Mouse (Mus musculus) hindbrain, embryonic 16.5 days (tissue): ENCODE results near the gene Gpm6a. TPM values are rescaled to one million over a fixed set of nuclear protein-coding genes. Genes with fewer than 3 reads are reported as not detected.

Experiments used
- ATAC-seq: fragments of 200-750 bp; cut with Nextera tagmentation; 2 replicates; pipeline ENCODE4 v1.8.0; 2017; ENCODE audit warnings: moderate TSS enrichment, moderate library complexity
- H3K27ac ChIP-seq: fragments of 300-500 bp; sonication (generic); 2 replicates; pipeline ENCODE4 v1.5.1; 2014; ENCODE audit warnings: low read depth, mild to moderate bottlenecking, control low read depth, low read length, moderate library complexity
- H3K27me3 ChIP-seq: fragments of 300-500 bp; sonication (generic); replicated peaks from 2 replicates; pipeline ENCODE4 v1.6.1; 2014; ENCODE audit warnings: low read length; ENCODE audit not compliant: control insufficient read depth, insufficient read depth
- H3K36me3 ChIP-seq: fragments of 300-500 bp; sonication (generic); 2 replicates; pipeline ENCODE4 v1.6.1; 2014; ENCODE audit warnings: mild to moderate bottlenecking, low read length, moderate library complexity, mixed read lengths; ENCODE audit not compliant: control insufficient read depth, insufficient read depth
- H3K4me1 ChIP-seq: fragments of 300-500 bp; sonication (generic); 2 replicates; pipeline ENCODE4 v1.6.1; 2014; ENCODE audit warnings: low read depth, low read length; ENCODE audit not compliant: control insufficient read depth, insufficient read depth
- H3K4me2 ChIP-seq: fragments of 300-500 bp; sonication (generic); 2 replicates; pipeline ENCODE4 v1.6.1; 2014; ENCODE audit warnings: mild to moderate bottlenecking, low read length, control low read depth, moderate library complexity
- H3K4me3 ChIP-seq: fragments of 300-500 bp; sonication (generic); 2 replicates; pipeline ENCODE4 v1.5.1; 2014; ENCODE audit warnings: mild to moderate bottlenecking, low read length, control low read depth, moderate library complexity
- H3K9ac ChIP-seq: fragments of 300-500 bp; sonication (generic); 2 replicates; pipeline ENCODE4 v1.6.1; 2014; ENCODE audit warnings: low read depth, mild to moderate bottlenecking, control low read depth, low read length, moderate library complexity
- H3K9me3 ChIP-seq: fragments of 300-500 bp; sonication (generic); 2 replicates; pipeline ENCODE4 v1.6.1; 2014; ENCODE audit warnings: mild to moderate bottlenecking, low read length, moderate library complexity; ENCODE audit not compliant: control insufficient read depth
- WGBS: fragments of 180-500 bp; shearing (Covaris S2); extraction: QIAGEN DNeasy Blood & Tissue Kit; methylation state at CpG from one replicate; pipeline ENCODE4 v1.1.7; 2014; 5-methylcytosine and 5-hydroxymethylcytosine counted together
- polyA plus RNA-seq: library from polyadenylated mRNA; unstranded; fragments of >200 nt; fragmentation: Nextera tagmentation; extraction: Ambion mirVana; gene quantifications from 2 replicates; pipeline ENCODE4 v1.2.1, GENCODE M21; 2015

Gene Gpm6a
- polyA plus RNA-seq, 1 experiment from 2014 or later: 587 TPM

DNA sequence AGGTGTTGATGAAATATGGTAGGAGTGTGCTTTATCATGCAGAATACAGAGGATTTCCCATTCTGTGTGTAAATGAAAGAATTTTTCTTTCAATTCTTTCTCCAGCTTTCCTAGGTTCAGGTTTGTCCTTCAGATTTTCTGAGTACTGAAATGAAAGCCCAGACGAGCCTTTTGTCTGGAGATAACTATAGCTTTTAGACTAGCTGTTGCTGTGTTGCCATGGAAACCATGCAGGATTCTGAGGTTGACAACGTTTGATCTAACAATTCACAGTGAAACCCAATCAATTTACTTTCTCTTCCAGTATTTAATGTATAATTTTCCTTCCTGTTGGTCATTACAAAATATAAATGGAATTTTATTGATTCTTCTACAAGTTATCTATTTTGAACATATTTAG lies 34.5 kb downstream of the Gpm6a start:
- Histone ChIP-seq H3K27me3 (no peaks in the 10 kb centered on the region), H3K36me3 (no peaks in the 10 kb centered on the region), H3K4me1 (no peaks in the 10 kb centered on the region; the same call in 1 of the 2 replicates), H3K4me3 (no peak overlapping the region), H3K4me2 (no peak overlapping the region), H3K9me3 (no peaks in the 10 kb centered on the region), H3K9ac (no peak overlapping the region), H3K27ac (no peak overlapping the region)
- no peak for ATAC-seq
- 10% methylated on average over 2 of the region's 2 CpGs for WGBS

DNA sequence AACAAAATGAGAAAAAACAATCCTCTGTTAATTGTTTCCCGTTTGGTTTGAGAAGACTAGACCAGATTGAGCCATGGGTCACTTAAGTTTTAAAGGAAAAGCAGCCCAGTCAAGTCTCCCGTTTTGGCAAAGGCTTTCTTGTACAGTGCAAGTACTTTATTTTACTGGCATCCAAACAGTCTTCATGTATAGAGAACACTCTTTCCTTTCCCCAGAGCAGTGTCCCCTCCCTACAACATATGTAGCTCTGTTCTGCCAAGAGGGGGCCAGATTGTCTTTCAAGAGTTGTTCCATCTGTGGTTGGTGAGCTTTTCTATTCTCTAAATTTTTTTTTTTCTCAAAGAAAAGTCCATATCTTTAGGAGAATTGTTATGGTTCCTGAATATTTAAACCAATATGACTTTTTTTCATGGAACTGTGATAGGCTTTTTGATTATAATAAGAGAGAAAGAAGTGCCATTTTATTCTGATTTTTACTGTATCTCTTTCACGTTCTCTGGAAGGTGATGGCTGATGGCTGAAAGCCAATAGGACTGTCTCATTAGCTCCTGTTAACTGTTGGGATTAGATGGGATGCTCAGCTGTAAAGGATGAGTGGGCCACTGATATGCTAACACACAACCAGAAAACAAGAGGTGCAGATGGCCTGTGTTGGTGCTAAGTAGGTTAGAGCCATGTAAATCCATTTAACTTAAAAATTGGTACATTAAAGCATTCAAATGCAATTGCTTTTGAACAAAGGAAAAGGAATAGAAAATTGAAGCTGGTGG lies 37.4 kb downstream of the Gpm6a start:
- H3K4me2 ChIP-seq: no peak overlapping the region
- H3K27me3 ChIP-seq: no peaks in the 10 kb centered on the region
- ATAC-seq: peak; percentile 75
- no peaks in the 10 kb centered on the region; the same call in 1 of the 2 replicates for H3K4me1 ChIP-seq
- no peaks in the 10 kb centered on the region for H3K9me3 ChIP-seq
- no peak overlapping the region for H3K4me3 ChIP-seq
- H3K36me3 ChIP-seq: no peaks in the 10 kb centered on the region
- no peak overlapping the region for H3K9ac ChIP-seq
- WGBS: 52% methylated on average over 3 of the region's 3 CpGs
- H3K27ac ChIP-seq: no peak overlapping the region

DNA sequence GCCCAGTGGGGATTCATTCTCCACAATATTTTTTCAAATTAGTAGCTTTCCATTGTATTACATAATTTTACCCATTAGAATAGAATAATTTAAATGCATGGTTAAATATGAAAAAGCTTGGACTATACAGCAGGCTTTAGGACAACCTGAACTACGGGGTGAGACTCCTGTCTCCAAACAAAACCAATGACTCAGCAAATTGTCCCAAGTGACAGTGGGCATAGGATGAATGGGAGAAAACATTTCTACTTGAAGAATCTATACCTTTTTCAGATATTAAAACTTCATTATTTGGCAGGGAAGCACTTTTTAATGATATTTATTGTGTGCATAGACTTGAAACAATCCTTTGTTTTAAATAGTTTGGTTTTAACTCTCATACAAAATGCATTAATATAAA lies 41.0 kb downstream of the Gpm6a start:
- Histone ChIP-seq H3K4me3 (no peak overlapping the region), H3K27me3 (no peaks in the 10 kb centered on the region), H3K9me3 (no peaks in the 10 kb centered on the region), H3K4me1 (no peaks in the 10 kb centered on the region), H3K9ac (no peak overlapping the region), H3K4me2 (no peak overlapping the region), H3K36me3 (no peaks in the 10 kb centered on the region), H3K27ac (no peak overlapping the region)
- WGBS: 83% methylated on average over 1 of the region's 1 CpGs
- no peak for ATAC-seq

DNA sequence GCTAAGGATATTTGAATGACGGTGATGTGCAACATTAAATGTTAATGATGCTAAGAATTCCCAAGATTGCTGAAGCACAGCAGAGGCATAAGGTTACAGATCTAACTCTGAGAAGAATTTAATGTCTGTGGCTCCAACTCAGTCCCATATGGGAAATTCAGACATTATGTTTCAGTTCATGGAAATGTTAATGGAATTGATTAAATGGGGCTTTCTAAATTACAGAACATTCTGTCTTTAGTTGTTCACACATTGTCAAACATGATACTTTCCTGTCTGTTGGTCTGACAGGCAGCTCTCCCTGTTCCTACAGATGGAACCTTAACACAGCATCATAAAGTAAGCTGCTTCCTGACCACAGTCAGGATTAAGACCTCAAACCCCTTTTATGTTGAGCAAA lies 47.8 kb downstream of the Gpm6a start:
- Histone ChIP-seq H3K27ac (no peak overlapping the region), H3K27me3 (no peaks in the 10 kb centered on the region), H3K4me1 (no peaks in the 10 kb centered on the region), H3K36me3 (no peaks in the 10 kb centered on the region), H3K4me3 (no peak overlapping the region), H3K9me3 (no peaks in the 10 kb centered on the region), H3K4me2 (no peak overlapping the region), H3K9ac (no peak overlapping the region)
- WGBS: 51% methylated on average over 1 of the region's 1 CpGs
- 0 out of 2 replicates have a peak, but pooled peaks have one; percentile 20 for ATAC-seq

DNA sequence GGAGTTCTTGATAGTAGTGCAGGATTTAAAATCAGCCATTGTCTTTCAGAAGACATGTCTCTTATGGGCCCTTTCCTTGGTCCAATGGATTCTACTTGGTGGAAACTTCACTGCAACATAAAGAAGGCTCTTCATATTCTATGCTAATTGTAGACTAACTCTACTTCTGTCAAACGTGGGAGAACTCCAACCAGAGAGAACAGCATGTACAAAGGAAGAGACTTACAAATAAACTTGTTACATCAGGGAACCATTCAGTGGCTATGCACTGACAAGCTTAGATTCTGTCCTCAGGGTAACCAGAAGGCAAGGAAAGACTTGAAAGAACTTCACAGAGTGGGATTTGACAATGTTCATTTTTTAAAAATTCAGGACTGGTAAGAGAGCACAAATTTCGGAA lies 48.3 kb downstream of the Gpm6a start:
- Histone ChIP-seq H3K4me2 (no peak overlapping the region), H3K4me1 (no peaks in the 10 kb centered on the region), H3K9me3 (no peaks in the 10 kb centered on the region), H3K4me3 (no peak overlapping the region), H3K27ac (no peak overlapping the region), H3K9ac (no peak overlapping the region), H3K36me3 (no peaks in the 10 kb centered on the region), H3K27me3 (no peaks in the 10 kb centered on the region)
- no peak for ATAC-seq
- 59% methylated on average over 2 of the region's 2 CpGs for WGBS

DNA sequence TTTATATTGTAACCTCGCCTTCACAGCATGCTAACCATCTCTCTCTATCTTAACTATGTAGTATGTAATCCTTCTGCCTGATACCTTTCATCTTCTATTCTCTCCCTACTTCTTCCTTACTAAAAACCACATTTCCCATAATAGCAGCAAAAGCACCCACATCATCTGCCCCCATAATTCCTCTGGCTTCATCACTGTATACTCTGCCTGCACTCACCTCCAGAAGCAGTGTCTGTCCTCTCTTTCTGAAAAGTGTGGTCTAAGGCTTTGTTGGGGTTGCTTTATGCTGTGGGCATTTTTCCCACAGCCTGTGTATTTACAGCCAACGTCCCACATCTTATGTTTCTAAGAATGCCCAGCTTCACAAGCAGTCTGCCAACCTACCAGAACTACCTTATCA lies 57.6 kb downstream of the Gpm6a start:
- WGBS: 76% methylated on average over 2 of the region's 2 CpGs

DNA sequence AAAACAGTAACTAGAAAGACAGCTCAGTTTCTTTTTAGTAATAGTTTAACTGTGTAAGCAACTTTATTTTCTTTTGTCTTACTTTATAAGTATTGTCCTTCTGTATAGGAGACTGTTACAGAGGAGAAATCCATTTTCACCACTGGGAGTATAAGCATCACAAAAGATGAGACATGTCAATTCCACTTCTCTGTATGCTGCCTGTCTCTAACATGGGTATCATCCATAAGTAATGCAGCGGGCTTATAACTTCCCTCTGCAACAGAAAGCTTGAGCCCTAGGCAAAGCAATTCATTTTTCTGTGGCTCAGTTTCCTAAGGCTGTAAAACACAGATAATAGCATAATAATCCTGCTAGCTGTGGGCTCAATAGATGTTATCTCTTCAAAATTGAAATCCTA lies 62.4 kb downstream of the Gpm6a start:
- Histone ChIP-seq H3K36me3 (no peaks in the 10 kb centered on the region), H3K27ac (no peak overlapping the region), H3K9me3 (no peaks in the 10 kb centered on the region), H3K4me2 (no peak overlapping the region), H3K27me3 (no peaks in the 10 kb centered on the region), H3K4me3 (no peak overlapping the region), H3K4me1 (no peaks in the 10 kb centered on the region), H3K9ac (no peak overlapping the region)
- WGBS: 70% methylated on average over 1 of the region's 1 CpGs
- no peak for ATAC-seq

More for the DNA sequence above, 57.6 kb downstream of the Gpm6a start:
- H3K9ac ChIP-seq: no peak overlapping the region
- no peaks in the 10 kb centered on the region for H3K9me3 ChIP-seq
- H3K27ac ChIP-seq: no peak overlapping the region
- no peak overlapping the region for H3K4me3 ChIP-seq
- H3K27me3 ChIP-seq: no peaks in the 10 kb centered on the region
- H3K4me1 ChIP-seq: no peaks in the 10 kb centered on the region
- ATAC-seq: no peak
- H3K36me3 ChIP-seq: no peaks in the 10 kb centered on the region
- no peak overlapping the region for H3K4me2 ChIP-seq

DNA sequence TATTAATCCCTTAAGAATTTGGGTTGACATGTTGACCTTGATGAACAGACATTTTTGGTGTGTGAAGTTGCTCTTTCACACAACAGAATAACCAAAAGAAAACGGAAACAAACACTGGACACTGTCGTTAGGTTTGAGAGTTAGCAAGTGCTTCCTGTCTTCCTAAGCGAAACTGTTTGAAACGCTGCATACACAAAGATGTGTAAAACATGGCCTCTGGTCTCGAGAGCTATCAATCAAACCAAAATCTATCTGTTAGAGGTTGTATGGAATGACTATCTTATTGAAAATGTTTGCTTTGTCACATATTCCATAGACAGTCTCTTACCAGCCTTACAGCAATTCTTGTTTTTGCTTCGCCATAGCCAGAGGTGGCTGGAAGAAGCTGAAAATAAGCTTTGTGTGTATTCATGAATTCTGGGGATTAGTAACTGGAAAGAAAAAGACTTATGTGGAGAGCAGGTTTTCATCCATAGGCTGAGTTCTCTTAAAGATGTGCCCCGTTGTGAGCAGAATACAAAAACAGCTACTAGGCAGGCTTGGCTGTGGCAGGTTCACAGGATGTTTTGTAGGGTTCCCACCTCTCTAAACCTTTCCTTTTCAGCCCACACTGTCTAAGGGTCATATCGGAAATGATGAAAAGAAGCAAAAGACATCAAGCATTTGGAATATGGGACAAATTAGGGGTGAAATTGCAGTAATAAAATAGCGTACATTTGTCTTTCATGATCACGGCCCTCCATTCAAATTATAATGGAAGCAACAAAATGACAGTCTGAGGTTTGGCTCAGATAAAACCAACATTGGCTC lies 71.4 kb downstream of the Gpm6a start:
- no peaks in the 10 kb centered on the region for H3K9me3 ChIP-seq
- peak overlapping the region; percentile 62 for H3K27ac ChIP-seq
- 29% methylated on average over 10 of the region's 10 CpGs for WGBS
- peaks cover 5% of the 10 kb centered on the region for H3K4me1 ChIP-seq
- H3K9ac ChIP-seq: no peak overlapping the region
- H3K27me3 ChIP-seq: no peaks in the 10 kb centered on the region
- H3K4me3 ChIP-seq: no peak overlapping the region
- no peaks in the 10 kb centered on the region for H3K36me3 ChIP-seq
- H3K4me2 ChIP-seq: peak overlapping the region; percentile 44
- ATAC-seq: peak; percentile 50; the same call in 1 of the 2 replicates

DNA sequence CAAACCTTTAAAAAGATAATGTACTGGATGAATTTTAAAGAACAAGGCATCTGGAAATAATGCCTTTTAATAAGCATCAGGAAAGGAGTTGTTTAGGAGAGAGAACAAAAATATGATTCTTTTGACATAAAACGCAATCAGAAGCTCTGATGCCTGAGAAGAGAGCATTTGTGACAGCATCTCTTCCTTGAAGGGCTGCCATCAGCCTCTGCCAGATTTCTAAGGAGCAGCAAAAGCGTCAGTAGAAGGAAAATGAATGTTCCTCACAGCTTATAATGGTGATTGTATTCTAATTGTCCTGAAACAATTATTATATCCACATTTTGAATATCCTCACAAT lies 72.0 kb downstream of the Gpm6a start:
- H3K27ac ChIP-seq: peak overlapping the region; percentile 62; the same call in 1 of the 2 replicates
- H3K9me3 ChIP-seq: no peaks in the 10 kb centered on the region
- H3K9ac ChIP-seq: no peak overlapping the region
- no peak for ATAC-seq
- H3K27me3 ChIP-seq: no peaks in the 10 kb centered on the region
- H3K36me3 ChIP-seq: no peaks in the 10 kb centered on the region
- H3K4me1 ChIP-seq: peaks cover 5% of the 10 kb centered on the region
- 31% methylated on average over 2 of the region's 2 CpGs for WGBS
- H3K4me2 ChIP-seq: peak overlapping the region; percentile 44; the same call in 1 of the 2 replicates
- H3K4me3 ChIP-seq: no peak overlapping the region
